Mouse (Mus musculus) bone marrow macrophage, adult 2 months (primary cell): ENCODE measurements around the gene Rai1. TPM values are rescaled to one million over a fixed set of nuclear protein-coding genes. Genes with fewer than 3 reads are reported as not detected.
A peak's percentile ranks its signal among the peaks of the same experiment; 100 is the strongest.

ENCODE experiments used
- H3K27ac ChIP-seq: 2 replicates; pipeline ENCODE4 v1.5.1; 2012; ENCODE audit warnings: low read depth, low read length; ENCODE audit not compliant: insufficient read depth
- H3K4me1 ChIP-seq: 2 replicates; pipeline ENCODE4 v1.6.1; 2012; ENCODE audit warnings: low read length; ENCODE audit not compliant: control insufficient read depth, insufficient read depth
- H3K4me3 ChIP-seq: 2 replicates; pipeline ENCODE4 v1.5.1; 2012; ENCODE audit warnings: mild to moderate bottlenecking, low read length, moderate library complexity; ENCODE audit not compliant: insufficient read depth
- CTCF ChIP-seq: IDR thresholded peaks from 2 replicates; pipeline ENCODE4 v1.5.1; 2012; ENCODE audit warnings: low read depth, mild to moderate bottlenecking, low read length, moderate library complexity
- POLR2A ChIP-seq: IDR thresholded peaks from 2 replicates; pipeline ENCODE4 v1.6.1; 2012; ENCODE audit warnings: mild to moderate bottlenecking, low read depth, low read length, borderline replicate concordance
- polyA plus RNA-seq: library from polyadenylated mRNA; stranded (reverse); fragments of >200 nt; gene quantifications from 2 replicates; pipeline ENCODE4 v1.2.4, GENCODE M21; 2012; ENCODE audit not compliant: missing spikeins, insufficient read depth, insufficient read length

The Rai1 gene
- polyA plus RNA-seq, 1 experiment: 12.9 TPM

DNA sequence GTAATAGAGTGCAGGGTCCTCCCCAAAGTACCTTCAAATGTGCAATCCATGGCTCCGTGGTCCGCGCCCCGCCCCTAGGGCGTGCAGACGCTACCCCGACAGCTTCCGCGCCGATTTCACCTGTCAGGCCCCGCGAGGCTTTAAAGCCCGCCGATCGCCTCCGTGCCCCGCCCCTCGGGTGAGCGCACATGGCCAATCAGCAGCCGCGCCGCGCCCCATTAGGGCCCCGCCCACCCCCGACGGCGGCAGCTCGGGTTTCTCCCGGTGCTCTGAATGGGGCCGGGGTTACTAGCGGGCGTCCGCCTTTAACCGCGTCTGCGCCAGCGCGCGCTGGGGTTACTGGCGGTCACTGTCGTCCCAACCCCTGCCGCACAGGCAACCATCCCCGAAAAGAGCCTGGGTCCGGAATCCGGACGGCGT, 105.5 kb downstream of the Rai1 start:
- Histone ChIP-seq H3K27ac (peak overlapping the region; percentile 32), H3K4me1 (peaks cover 31% of the 10 kb centered on the region), H3K4me3 (peak overlapping the region; percentile 57)
- TF ChIP-seq CTCF (no peak), POLR2A (no peak)

DNA sequence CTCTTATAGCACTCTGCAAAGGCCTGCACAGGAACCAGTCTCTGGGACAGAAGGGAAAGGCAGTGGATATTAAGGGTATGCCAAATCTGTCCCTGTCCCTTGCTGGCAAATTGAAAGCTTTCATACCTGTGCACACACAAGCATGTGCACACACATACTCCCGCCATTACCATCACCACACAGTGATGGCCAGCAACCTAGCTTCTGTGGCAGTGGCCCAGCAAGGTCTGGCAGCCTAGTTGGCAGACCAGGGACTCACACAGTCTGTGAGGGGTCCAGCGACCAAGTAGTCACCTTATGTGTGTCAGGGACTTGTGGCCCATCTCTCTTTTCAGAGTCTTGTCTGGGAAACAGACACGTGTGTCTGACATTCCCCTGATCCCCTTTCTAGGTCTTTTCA, 106.3 kb downstream of the Rai1 start:
- no peak overlapping the region for H3K27ac ChIP-seq
- peaks cover 31% of the 10 kb centered on the region for H3K4me1 ChIP-seq
- no peak for TF ChIP-seq CTCF
- no peak for TF ChIP-seq POLR2A
- H3K4me3 ChIP-seq: no peak overlapping the region; the same call in 1 of the 2 replicates

DNA sequence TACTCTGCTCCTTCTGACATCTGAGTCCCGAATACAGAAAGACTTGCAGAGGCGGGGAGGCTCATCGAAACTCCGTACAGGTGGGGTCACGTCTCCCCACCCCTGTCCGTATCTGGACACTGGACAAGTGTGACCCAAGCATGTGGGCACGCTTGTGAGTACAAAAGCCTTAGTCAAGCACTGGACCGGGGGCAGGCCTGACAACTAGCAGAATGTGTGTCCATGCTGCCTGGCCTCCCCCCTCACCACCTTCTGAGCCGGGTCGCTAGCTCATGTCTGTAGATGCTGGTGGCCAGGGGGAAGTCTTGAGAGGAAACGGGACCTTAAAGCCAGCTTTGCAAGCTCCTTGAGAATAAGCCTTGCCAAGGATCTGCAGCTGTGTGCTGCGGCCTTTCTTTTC, 106.9 kb downstream of the Rai1 start:
- Histone ChIP-seq H3K27ac (no peak overlapping the region), H3K4me3 (no peak overlapping the region), H3K4me1 (peaks cover 34% of the 10 kb centered on the region)
- no peak for TF ChIP-seq CTCF
- TF ChIP-seq POLR2A: no peak

DNA sequence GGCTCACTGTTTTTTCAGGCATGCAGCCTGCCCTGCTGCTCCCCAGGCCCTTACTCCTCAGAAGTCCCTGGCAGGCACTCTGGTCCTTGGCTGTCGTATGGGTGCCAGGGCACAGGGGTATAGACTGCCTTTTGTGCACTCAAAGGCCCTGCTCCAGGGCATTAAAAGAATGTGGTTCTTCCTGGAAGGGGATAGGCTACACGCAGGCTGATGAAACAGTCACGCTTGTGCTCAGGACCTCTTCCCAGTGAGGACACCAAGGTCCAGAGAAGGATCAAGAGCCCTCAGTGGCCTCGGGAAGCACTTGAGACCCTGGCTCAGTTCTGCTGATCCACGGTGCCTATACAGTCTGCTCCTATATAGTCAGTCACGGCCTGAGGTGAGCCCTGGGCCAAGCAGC, 108.5 kb downstream of the Rai1 start:
- TF ChIP-seq CTCF: no peak
- TF ChIP-seq POLR2A: no peak
- H3K27ac ChIP-seq: no peak overlapping the region
- peaks cover 40% of the 10 kb centered on the region for H3K4me1 ChIP-seq
- H3K4me3 ChIP-seq: no peak overlapping the region

DNA sequence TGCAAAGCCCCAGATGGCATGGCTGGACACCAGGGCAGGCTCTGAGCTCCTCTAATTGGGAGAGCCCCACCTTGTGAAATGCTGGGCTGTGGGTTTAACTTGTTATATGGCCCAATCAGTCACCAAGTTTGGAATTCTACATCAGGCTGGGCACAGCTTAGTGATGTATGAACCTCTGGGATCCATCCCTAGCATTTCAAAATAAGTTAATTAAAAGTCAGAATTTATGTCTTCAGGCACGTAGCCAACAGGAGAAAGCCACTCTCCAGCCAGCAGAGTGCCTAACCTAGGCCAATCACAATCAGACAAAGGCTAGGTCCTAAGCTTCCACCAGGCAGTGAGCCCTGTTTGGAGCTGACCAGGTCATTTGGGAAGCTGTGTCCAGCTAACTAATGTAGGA, 111.9 kb downstream of the Rai1 start:
- no peak for TF ChIP-seq CTCF
- TF ChIP-seq POLR2A: no peak
- peaks cover 34% of the 10 kb centered on the region for H3K4me1 ChIP-seq
- no peak overlapping the region for H3K4me3 ChIP-seq
- H3K27ac ChIP-seq: no peak overlapping the region

DNA sequence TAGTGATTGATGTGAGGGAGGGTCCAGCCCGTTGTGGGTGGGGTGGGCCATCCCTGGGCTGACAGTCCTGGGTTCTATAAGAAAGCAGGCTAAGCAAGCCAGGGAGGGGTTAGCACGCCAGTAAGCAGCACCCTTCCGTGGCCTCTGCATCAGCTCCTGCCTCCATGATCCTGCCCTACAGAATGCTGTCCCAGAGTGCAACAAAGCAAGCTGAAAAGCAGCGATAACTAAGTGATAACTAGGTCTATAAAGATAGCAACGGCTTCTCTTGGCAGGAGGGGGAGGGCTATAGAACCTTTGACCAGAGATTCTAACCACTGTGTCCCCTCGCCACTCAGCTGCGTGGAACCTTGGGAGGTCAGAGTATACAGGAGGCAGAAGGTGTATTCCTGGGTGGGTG, 112.7 kb downstream of the Rai1 start:
- Histone ChIP-seq H3K27ac (no peak overlapping the region), H3K4me1 (peaks cover 31% of the 10 kb centered on the region), H3K4me3 (no peak overlapping the region)
- TF ChIP-seq CTCF (no peak), POLR2A (no peak)

DNA sequence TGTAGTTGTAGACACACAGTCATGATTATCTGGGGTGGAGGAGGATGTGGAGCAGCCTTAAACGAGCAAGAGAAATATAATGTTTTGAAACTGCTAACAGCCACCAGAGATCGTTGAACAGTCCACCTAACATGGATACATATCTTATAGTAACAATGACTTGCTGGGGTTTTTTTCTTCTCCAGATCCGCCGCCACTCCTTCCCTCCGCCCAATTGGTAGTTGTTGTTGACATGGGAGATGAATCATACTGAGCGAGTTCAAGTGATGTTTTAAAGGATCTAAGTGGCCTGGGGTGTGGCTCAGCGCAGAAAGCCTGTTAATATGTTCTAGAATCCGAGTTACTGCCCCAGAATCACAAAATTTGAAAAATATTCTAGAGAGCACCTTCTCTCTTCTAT, 114.8 kb downstream of the Rai1 start:
- TF ChIP-seq CTCF: no peak
- no peak for TF ChIP-seq POLR2A
- H3K4me3 ChIP-seq: peak overlapping the region; percentile 82
- peak overlapping the region; percentile 81 for H3K27ac ChIP-seq
- H3K4me1 ChIP-seq: peaks cover 46% of the 10 kb centered on the region

DNA sequence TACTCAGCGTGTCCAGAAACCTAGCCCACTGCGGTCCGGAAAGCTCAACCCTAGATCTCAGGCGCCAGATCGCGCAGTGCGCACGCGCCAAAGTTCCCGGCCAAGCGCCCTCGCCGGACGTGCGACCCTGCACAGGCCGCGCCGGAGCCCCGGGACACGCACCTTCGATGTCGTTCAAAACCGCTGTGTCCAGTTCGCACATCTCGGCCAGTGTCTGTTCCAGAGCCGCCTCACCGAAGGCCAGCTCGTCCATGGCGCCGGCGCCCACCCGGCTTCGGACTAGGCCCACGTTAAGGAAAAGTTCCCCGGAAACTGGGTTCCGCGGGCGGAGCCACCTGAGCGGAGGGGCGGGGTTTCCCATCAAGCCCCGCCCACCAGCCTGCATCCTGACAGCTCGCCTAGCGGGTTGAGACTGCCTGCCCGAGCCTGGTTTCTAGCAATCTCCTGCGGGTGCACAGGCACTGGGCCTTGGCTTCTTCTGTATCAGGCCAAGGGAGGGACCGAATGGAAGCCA, 115.5 kb downstream of the Rai1 start:
- H3K27ac ChIP-seq: peak overlapping the region; percentile 81
- peaks cover 52% of the 10 kb centered on the region for H3K4me1 ChIP-seq
- TF ChIP-seq CTCF (no peak), POLR2A (no peak)
- peak overlapping the region; percentile 82 for H3K4me3 ChIP-seq

DNA sequence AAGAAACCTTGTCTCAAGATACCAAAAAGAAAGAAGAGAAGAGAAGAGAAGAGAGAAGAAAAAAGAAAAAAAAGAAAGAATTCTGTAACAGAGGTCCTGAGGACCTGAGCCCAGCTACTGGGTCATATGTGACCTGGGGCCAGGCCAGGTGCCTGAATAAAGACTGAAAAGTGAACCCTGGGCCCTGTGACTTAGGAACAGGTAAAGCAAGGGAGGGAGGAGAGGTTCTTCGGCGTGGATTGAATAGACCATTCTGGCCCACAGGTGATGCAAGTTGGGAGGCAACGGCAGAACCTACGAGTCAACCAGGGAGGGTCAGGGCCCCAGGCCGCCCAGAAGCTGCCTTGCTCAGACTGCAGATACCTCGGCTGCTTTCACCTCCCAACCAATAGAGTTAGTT, 116.6 kb downstream of the Rai1 start:
- TF ChIP-seq POLR2A: no peak
- TF ChIP-seq CTCF: no peak
- H3K4me1 ChIP-seq: peaks cover 52% of the 10 kb centered on the region
- H3K27ac ChIP-seq: no peak overlapping the region; the same call in 1 of the 2 replicates
- H3K4me3 ChIP-seq: peak overlapping the region; percentile 67

DNA sequence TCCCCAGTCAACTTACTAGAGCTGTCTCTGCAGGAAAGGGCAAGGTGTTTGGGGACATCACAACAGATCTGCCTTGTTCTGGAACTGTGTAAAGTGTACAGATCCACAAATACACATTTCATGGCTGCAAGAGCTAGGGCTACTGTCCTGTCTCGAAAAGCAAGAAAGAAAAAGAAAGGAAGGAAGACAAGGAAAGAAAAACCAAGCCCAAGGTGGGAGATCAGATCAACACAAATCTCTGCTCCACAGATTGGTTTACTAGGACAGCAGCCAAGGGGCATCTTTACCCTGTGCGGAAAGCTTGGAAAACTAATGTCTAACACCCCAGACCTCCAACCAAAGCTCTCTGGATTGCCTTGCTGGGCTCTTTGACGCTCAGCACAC, 117.3 kb downstream of the Rai1 start:
- Histone ChIP-seq H3K27ac (peak overlapping the region; percentile 84), H3K4me1 (peaks cover 46% of the 10 kb centered on the region), H3K4me3 (peak overlapping the region; percentile 67)
- TF ChIP-seq POLR2A: no peak
- TF ChIP-seq CTCF: no peak
